Mouse (Mus musculus) stomach, postnatal 0 days (tissue): ENCODE results near the gene Ltk. TPM values are rescaled to one million over a fixed set of nuclear protein-coding genes. Genes with fewer than 3 reads are reported as not detected.

Experiments
- ATAC-seq: fragments of 200-750 bp; cut with Nextera tagmentation; 2 replicates; pipeline ENCODE4 v1.8.0; 2017; ENCODE audit not compliant: low FRiP score, low TSS enrichment
- DNase-seq: peaks from one replicate; pipeline ENCODE4 v3.0.0-alpha.2; 2016; ENCODE audit warnings: low spot score
- H3K27ac ChIP-seq: fragments of 300-500 bp; sonication (generic); replicated peaks from 2 replicates; pipeline ENCODE4 v1.5.1; 2014; ENCODE audit warnings: mild to moderate bottlenecking, control low read depth
- H3K27me3 ChIP-seq: fragments of 300-500 bp; sonication (generic); 2 replicates; pipeline ENCODE4 v1.6.1; 2014; ENCODE audit warnings: low read length; ENCODE audit not compliant: control insufficient read depth, insufficient read depth
- H3K36me3 ChIP-seq: fragments of 300-500 bp; sonication (generic); 2 replicates; pipeline ENCODE4 v1.6.1; 2014; ENCODE audit warnings: low read length, mixed read lengths; ENCODE audit not compliant: control insufficient read depth, insufficient read depth
- H3K4me1 ChIP-seq: fragments of 300-500 bp; sonication (generic); replicated peaks from 2 replicates; pipeline ENCODE4 v1.6.1; 2014; ENCODE audit warnings: antibody characterized with exemption; ENCODE audit not compliant: control insufficient read depth, insufficient read depth
- H3K4me2 ChIP-seq: fragments of 300-500 bp; sonication (generic); replicated peaks from 2 replicates; pipeline ENCODE4 v1.6.1; 2014; ENCODE audit warnings: low read depth, mild to moderate bottlenecking, control low read depth, moderate library complexity
- H3K4me3 ChIP-seq: fragments of 300-500 bp; sonication (generic); 2 replicates; pipeline ENCODE4 v1.5.1; 2014; ENCODE audit warnings: low read depth, low read length, control low read depth
- H3K9ac ChIP-seq: fragments of 300-500 bp; sonication (generic); 2 replicates; pipeline ENCODE4 v1.6.1; 2014; ENCODE audit warnings: mild to moderate bottlenecking, low read length, control low read depth, mixed read lengths
- H3K9me3 ChIP-seq: fragments of 300-500 bp; sonication (generic); 2 replicates; pipeline ENCODE4 v1.6.1; 2016; ENCODE audit warnings: low read length; ENCODE audit not compliant: control insufficient read depth
- CTCF ChIP-seq: IDR thresholded peaks from 2 replicates; pipeline ENCODE4 v1.5.1; 2016; ENCODE audit warnings: antibody characterized with exemption, low read depth, mild to moderate bottlenecking, moderate library complexity
- EP300 ChIP-seq: optimal IDR thresholded peaks from 2 replicates; pipeline ENCODE3; 2016; ENCODE audit warnings: antibody characterized with exemption
- WGBS: fragments of 180-500 bp; shearing (Covaris S2); extraction: QIAGEN DNeasy Blood & Tissue Kit; methylation state at CpG from one replicate; pipeline ENCODE4 v1.1.7; 2014; 5-methylcytosine and 5-hydroxymethylcytosine counted together
- polyA plus RNA-seq: library from polyadenylated mRNA; unstranded; fragments of >200 nt; fragmentation: Nextera tagmentation; extraction: Ambion mirVana; gene quantifications from 2 replicates; pipeline ENCODE4 v1.2.1, GENCODE M21; 2015

The Ltk gene
- polyA plus RNA-seq, 1 experiment from 2014 or later = 2.2 TPM

GRCm38 (mm10) chr2:119703171-119703570 lies 57.1 kb downstream of the Ltk start:
- no peaks in the 10 kb centered on the region for H3K27me3 ChIP-seq
- no peak for TF ChIP-seq EP300
- TF ChIP-seq CTCF = no peak
- H3K36me3 ChIP-seq = no peaks in the 10 kb centered on the region; the same call in 1 of the 2 replicates
- H3K4me3 ChIP-seq = no peak overlapping the region
- ATAC-seq = no peak
- WGBS = 89% methylated on average over 2 of the region's 2 CpGs
- no peak overlapping the region for H3K4me2 ChIP-seq
- H3K9ac ChIP-seq = no peak overlapping the region
- no peaks in the 10 kb centered on the region for H3K9me3 ChIP-seq
- H3K4me1 ChIP-seq = no peaks in the 10 kb centered on the region
- H3K27ac ChIP-seq = no peak overlapping the region
- DNase-seq = no peak

Other genes starting within 250 kb of the Ltk start
- gene Exd1, start 212.8 kb downstream of the Ltk start, polyA plus RNA-seq = 0.16 and 0.35 TPM in 2 replicates
- gene Chp1, start 212.7 kb downstream of the Ltk start, polyA plus RNA-seq = 127 and 134 TPM in 2 replicates
- gene Nusap1, start 142.1 kb downstream of the Ltk start, polyA plus RNA-seq = 17.6 and 23.7 TPM in 2 replicates
- 8.5 and 9.3 TPM in 2 replicates for gene Oip5, start 142.0 kb downstream of the Ltk start, polyA plus RNA-seq
- 28.0 and 28.6 TPM in 2 replicates for gene Ndufaf1, start 97.6 kb downstream of the Ltk start, polyA plus RNA-seq
- 27.4 and 33.2 TPM in 2 replicates for gene Rtf1, start 85.4 kb downstream of the Ltk start, polyA plus RNA-seq
- 9.8 and 12.1 TPM in 2 replicates for gene Itpka, start 18.1 kb downstream of the Ltk start, polyA plus RNA-seq
- gene Rpap1, start 27.1 kb upstream of the Ltk start, polyA plus RNA-seq = 10.1 and 10.4 TPM in 2 replicates
- gene Tyro3, start 37.3 kb upstream of the Ltk start, polyA plus RNA-seq = 20.6 and 22.8 TPM in 2 replicates
- gene Mga, start 136.8 kb upstream of the Ltk start, polyA plus RNA-seq = 9.4 TPM in 2 replicates
- gene Mapkbp1, start 212.3 kb upstream of the Ltk start, polyA plus RNA-seq = 1.1 and 1.3 TPM in 2 replicates